Mouse (Mus musculus) retina, postnatal 7 days (tissue): ENCODE measurements around the gene Gm12216.
"Not testable (repeated sequence)": the region's sequence is repeated elsewhere in the genome, so short reads cannot be mapped to it uniquely, and the experiment has no call there.

Experiments used
- DNase-seq: peaks from one replicate; pipeline ENCODE4 v3.0.0-alpha.2; 2012; ENCODE audit warnings: low read depth, low spot score

The Gm12216 gene

DNA sequence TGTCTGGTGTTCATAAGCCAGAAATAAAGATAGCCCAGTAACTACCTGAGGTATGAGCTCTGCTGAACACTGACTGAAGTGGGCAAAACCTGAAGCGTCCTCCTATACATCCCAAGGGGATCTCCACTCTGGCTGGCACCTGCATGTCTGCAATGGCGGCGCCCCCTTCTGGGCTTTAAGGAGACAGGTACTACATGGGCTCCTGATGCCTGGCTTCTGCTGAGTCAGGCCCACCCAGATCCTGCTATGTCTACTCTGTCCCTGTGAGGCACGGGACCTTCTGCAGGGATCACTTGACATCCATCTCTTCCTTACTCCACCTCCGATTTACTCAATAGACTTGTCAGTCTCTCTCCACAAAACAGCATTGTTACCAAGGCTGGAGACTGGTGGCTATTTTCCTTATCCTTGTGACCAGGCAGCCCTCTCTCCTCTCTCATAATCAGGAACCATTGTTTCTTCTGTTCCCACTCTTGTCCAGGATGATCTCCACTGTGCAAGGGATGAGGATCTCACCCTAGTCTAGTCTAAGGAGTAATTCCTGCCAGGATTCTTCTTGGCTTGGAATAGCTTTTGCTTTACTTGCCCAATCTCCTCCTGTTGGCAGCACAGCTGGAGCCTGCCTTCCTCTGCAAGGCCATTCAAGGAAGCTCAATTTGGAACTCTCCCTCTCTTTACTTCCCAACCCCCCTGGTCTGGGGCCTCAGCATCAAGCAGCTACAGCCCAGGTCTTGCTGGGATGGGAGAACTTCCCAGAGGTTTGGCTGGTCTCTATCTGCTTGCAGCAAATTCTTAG lies 15.1 kb upstream of the Gm12216 start:
- DNase-seq, result not testable (repeated sequence)

DNA sequence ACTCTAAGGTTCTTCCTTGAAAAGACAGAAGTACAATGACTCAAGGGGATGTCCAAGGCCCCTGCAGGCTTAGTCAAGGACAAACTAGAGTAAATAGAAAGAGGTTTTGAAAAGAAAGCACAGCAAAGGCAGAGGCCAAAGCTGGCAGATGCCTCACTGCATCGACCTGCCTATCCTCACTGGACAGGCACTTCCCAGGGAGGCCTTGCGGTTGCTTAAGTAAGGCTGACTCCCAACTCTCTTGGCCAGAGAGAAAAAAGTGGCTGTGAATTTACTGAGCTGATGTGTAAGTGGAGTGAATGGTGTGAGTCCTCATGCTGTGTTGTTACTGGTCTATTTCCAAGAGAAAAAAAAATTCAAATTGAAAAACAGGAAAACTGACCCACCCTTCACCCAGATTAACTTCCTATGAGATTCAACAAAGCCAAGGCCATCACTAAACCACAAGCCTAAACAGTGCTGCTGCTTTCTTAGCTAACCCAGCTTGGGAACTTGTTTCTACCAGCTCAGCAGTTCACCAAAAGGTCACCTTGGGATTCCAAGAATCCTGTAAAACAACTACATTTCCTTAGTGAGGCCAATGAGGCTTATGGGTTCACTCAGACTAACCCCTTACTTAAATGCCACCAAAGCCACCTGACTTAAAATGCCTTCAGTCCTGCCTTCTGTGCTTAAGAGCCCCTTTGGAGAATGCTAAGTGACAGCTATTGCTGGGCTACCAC lies 12.9 kb upstream of the Gm12216 start:
- DNase-seq, result no peak

DNA sequence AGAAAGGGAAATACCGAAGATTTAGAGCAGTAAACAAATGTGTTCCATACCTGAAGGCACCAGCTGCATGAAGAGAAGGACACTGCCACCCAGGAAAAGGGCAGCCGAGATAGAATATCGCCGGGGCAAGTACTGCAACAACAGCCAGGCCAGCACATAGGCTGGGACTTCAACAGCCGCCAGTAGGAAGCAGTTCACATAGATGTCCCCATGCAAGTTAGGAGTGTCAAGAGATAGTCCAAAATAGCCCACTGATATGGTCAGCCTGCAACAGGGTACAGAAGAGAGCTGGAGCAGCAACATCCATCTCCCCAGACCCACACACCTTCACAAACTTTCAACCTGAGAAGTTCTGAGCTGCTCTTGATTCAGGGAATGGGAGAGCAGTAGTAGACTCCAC lies 10.1 kb upstream of the Gm12216 start:
- no peak for DNase-seq

DNA sequence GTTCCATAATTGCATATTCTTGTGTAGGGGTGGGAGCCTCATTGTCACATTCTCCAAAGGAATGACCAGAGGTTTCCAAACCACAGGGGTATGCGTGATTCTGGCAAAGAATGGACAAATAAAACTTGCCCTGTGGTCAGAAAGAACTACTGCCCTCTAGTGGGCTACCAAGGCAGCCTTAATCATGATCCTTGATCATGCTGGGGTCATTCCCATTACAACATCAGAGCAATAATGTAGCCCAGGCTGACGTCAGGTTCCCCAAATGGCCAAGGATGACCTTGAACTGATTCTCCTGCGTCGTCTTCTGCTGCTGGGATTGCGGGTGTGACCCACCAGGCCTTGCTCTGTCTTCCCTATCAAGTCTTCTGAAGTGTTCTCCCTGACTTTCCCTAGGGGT lies 9.3 kb upstream of the Gm12216 start:
- not testable (repeated sequence) for DNase-seq

DNA sequence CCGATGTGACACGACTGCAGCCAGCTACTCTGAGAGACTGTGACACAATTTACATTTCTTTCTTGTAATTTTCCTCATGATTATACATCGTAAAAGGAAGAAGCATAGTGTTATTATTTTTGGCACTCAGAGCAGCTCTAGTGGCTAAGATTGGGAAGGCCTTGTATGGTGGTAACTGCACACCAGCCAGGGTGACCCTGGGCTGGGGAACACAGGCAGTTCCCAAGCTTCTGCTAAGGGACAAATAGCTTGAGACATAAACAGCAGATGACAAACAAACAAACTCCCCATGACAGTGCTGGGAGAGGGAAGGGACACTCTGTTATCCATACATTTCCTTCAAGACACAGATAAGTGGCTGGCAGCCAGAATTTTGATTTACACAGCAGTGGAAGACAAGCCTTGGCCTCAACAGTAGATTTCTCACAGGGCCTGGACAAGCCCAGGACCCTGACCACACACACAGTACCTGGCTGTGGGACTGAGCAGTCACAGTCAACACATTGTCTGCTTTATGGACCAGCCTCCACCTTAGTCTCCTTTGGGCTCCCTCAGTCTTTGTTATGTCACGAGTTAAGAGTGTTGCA lies 5.8 kb upstream of the Gm12216 start:
- not testable (repeated sequence) for DNase-seq

DNA sequence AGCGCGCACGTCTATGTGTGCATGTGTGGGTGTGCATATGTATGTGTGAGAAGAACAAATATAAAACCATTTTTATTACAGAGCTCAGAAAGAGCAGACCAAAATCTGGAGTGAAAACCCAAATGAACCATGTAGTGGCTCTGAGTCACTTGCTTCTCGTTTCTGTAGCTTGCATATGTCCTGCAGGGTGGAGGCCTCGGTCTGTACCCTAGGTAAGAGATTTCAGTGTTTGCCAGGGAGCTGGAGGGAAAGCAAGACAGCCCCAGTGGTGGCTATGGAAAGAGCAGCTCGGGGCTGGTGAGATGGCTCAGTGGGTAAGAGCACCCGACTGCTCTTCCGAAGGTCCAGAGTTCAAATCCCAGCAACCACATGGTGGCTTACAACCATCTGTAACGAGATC lies 1.9 kb upstream of the Gm12216 start:
- not testable (repeated sequence) for DNase-seq

DNA sequence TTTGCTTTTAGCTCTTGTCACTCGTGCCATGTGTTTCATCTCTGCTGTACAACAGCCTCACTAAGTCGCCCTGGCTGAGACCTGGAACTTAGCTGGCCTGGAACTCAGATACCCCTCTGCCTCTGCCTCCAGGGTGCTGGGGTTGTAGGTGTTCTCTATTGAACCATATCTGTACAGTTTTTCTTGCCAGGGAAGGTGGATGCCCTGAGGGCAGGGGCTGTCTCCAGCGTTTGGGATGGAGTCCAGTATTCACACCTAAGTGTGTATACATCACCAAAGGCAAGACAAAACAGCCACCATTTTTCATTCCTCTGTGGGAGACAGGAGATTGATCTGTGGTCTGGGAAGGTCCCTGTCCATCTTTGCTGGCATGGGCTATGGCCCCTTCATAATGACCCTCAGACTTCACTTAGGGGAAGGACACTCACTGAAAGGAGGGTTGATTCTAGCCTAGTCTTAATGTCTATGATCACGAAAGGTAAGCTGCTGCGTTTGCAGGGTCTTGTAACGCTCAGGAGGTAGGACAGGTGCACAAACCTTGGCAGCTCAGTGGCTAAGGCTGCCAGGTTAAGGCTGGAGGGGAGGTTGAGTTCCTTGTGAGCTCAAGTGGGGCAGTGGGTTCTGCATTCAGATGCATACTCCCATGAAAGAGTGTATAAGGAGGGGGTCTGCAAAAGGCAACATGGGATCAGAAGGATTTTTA lies 847 bp downstream of the Gm12216 start:
- no peak for DNase-seq

DNA sequence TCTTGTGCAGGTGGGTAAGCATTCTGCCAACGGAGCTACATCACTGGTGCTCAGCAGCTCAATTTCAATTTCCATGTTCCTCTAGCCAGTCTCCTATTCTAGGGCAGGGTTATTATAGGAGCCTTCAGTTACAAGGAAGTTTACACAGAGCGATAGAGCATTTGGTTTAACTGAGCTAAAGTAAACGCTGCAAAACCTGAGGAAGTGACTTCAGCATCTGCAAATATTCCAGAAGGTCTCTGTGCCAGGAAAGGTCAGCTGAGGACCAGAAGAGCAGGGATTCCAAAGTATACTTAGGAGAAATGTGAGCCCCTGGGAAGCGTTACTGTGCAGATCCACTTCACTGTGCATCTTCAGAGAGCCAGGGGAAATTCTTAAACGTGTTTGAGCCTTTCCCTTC lies 5.4 kb downstream of the Gm12216 start:
- DNase-seq, result no peak

DNA sequence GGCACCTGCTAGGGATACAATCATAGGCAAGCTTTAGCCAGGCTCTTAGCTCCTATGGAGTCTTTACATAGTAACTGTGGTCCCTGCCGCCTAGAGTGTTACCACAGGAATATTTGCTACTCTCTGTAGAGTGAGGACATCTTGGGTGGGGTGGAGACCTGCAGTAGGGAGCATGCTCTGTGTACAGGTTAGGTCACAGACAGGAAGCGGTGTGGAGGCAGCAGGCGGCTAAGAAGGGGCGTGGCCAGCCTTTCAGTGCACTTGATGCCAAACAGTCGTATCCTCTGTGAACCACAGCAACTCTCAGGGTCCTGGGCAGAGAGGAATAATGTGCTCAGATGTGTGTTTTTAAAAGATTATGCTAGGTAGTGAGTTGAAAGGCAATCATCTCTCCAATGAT lies 7.3 kb downstream of the Gm12216 start:
- no peak for DNase-seq

DNA sequence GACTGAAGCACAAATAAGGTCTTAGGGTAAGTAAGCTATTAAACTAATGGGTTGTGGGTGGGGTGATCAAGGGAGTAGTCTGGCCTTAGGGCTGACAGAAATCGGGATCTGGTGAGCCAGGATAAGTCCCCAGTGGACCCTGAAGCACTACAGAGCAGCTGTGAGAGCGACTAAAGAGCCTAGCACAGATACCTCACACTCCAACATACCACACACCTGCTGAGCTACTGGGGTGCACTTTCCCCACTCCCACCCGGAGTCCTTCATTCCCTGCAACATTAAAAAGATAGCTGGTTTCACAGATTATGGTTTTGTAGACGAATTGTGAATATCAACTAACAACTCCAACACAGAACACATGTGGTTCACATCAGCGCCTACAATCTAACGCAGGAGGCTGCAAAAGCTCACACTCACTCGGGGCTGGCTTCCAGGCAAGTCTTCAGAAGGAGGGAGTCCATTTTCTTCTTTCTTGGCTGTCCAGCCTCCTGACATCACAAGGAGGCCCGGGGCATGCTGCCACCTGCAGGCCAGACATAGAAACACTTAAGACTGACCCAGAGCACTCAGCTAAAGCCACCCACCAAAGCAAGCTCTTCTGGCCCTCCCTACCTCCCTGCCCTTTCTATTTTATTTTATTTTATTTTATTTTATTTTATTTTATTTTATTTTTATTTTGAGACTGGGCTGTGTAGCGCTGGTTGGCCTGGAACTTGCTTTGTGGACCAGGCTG lies 9.3 kb downstream of the Gm12216 start:
- peak; percentile 52 for DNase-seq

DNA sequence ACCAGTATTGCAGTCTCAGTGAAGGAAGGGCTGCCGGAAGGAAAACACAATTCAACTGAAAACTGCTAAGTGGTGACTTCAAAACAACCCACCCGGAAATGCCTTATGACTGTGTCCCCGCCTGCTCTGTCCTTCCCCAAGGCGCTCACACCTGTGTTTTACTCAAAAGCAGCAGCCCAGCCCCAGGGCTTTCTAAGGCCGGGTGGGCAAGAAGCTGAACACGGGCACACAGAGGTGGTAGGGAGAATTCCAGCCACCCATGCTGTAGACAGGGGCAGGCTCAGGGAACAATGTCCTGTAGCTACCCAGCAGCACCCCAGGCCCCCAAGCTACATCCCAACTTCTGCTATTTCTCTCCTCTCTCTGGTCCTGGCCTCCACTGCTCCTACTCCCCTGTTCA lies 13.4 kb downstream of the Gm12216 start:
- no peak for DNase-seq

DNA sequence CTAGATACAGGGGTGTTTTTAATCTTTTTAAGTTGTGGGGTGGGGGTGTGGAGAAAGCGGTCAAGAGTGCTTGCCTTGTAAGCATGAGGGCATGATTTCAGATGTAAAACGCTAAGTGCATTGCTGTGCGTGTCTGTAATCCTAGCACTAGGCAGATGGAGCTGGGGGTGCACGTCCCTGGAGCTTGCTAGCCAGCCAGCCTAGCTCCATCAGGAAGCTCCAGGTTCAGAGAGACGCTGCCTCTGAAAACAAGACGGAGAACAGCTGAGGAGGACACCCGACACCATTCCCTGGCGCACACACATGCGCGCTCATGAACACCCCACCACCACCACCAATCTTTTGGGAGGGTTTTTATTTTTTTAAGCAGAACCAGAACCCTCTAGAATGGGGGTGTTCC lies 15.9 kb downstream of the Gm12216 start:
- DNase-seq, result no peak

DNA sequence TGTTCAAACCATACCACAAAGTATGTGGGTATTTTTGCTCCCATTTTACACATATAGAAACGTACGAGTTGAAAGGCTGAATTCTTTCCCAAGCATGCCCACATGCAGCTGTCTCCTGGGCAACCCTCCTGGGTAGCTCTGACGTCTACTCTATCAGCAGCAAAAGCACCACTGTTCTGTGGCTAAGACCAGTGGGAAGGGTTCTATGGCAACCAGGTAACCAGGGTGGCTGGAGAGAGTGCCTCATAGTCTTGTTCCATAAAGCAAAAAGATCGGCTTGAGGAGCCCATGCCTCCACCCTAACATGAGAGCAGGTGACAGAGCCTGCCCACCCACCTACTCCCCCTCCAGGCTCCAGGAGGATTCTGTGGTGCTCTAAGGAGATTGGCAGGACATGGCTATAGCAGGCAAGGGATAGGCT lies 16.9 kb downstream of the Gm12216 start:
- DNase-seq, result no peak

DNA sequence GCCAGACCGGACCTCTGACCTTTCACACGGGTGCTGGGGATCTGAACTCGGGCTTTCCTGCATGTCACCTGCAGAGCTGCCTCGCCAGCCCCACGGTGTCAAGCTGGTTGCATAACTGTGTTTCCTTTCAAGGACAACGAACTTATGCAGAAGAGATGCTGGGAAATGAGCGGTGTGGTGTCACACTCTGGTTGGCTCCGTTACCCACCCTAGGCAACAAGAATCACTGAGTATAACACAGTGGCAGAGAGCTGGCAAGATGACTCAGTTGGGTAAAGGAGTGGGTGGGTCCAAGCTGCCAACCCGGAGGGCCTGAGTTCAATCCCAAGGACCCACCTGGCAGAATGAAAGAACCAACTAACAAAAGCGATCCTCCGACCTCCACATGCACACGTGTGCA lies 17.5 kb downstream of the Gm12216 start:
- DNase-seq, result no peak

DNA sequence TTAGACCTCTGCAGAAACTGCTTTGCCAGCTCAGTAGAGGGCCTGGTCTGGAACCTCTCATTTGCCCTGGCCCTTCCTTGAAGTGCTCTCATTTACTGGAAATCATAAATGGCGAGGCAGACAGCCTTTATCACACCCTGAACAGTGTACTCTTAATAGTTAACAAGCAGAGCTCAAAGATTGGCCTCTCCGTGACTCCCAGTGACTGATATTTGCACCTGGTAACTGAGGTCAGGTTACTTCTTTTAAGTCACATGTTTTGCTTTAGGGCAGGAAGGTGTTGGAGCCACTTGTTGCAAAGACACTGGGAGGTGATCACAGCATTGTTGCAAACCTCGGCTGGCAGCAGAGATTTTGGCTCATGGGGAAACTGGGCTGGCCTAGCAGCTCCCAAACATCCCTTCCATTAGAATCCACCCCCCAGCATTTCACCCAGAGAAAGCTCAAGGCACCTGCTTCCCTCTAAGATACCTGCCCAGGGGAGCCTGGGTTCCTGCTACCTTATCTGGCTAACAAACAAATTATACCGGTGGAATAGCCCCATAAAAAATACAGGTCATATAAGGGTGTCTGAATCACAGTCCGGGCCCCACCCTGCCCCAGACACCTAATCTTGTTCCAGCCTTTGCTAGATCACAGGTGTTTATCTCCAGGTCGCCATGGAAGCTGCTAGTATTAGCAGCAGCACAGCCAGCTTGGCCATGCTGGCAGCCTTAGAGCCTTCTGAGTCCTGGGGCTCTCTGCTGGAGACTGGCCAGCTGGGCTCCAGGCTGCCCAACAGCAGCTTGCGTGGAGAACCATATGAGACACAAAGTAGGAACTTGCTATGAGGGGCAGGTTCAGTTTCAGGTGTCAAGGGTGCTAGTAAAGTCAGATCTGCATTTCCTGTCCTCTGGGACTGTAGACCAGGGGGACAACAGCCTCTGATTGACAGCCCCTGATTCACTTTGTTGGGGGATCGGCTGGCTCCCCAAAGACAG lies 19.1 kb downstream of the Gm12216 start:
- DNase-seq, result no peak

DNA sequence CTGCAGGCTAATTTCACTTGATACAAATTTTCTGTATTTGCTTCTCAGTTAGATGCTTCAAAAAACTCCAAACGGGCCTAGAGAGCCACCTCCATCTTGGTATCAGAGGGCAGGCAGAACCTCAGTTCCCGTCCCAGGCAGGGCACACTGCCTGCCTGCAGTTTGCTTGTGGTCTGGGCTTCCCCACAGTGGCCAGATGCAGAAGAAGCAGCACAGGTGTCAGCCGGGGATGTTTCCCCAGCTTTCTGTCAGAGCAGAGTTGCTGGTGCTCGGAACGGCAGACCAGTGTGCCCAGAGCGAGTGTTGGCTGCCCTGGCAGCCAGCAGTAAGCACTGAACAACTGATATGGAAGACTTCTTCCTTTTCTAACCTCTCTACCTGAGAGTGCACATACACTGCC lies 19.9 kb downstream of the Gm12216 start:
- no peak for DNase-seq

DNA sequence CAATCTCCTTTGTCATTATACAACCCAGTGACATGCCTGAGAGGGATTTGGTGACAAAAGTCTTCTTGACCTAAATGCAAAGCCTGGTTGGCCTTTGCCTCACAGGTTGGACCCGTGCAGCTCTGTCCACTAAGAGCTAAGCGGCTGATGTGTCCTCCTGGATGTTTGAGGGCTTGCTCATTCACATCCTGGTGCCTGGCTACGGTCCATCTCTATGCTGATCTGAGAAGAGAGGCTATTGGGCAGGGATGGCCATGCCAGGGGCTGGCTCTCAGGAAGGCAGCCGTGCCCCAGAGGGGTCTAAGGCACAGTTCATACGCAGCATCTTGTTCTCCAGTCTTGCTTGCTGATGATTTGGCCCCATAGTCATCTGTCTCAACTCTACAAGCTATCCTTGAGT lies 21.3 kb downstream of the Gm12216 start:
- no peak for DNase-seq

DNA sequence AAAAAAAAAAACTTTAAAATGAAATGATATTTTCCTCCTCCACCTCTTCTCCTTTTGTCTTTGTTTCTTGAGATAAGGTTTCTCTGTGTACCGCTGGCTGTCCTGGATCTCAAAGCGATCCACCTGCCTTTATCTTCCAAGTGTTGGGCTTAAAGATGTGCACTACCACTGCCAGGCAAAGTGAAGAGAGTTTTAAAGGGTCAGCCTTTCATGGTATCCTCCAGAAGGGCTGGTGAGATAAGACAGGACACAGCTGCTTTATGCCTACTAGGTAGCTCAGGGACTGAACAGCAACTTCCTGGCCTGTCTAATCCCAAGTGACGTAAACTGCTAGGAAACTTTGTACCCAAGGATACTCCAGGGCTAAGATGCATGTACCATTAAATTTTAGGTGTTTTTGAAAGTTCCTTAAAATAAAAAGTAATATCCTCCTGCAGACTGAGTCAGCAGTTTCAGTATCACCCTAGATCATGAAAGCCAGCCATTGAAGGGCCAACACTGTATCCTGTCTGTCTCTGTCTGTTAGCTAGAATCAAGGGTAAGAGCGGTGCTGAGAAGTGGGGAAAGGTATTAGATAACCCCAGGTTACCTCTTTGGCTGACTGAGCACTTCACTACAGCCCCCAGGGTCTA lies 23.6 kb downstream of the Gm12216 start:
- DNase-seq, result no peak

DNA sequence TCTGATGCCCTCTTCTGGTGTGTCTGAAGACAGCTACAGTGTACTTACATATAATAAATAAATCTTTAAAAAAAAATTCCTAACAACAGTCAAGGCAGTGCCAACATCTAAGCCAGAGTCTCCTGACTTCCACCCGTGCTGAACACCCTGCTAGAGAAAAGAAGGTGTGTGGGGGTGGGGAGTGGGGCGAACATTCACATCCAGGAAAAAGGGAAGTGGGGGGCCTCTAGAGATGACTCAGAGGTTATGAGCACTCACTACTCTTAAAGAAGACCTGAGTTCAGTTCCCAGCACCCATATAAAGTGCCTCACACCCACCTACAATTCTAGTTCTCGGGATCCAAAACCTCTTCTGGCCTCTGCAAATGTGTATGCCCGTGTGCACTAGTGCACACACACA lies 33.6 kb downstream of the Gm12216 start:
- no peak for DNase-seq

DNA sequence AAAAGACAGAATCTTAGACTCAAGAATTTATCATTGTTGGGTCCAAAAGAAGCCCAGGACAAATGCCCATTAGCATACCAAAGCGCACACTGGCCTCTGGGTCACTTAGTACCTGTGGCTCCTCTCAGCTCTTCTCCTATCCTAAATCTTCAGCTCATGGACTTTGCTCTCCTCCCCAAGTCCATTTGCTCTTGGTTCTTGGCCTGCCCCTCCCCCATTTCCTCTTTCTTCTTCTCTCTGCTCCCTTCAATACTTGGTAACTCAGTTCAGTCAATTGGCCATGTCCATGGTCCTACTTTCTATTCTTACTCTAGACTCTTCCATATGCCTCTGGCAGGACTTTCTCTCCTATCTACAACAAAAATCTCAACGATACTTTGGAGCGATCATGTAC lies 37.1 kb downstream of the Gm12216 start:
- no peak for DNase-seq
